17 mouse cellular contexts compared by ENCODE assay signal in the genomic region with DNA sequence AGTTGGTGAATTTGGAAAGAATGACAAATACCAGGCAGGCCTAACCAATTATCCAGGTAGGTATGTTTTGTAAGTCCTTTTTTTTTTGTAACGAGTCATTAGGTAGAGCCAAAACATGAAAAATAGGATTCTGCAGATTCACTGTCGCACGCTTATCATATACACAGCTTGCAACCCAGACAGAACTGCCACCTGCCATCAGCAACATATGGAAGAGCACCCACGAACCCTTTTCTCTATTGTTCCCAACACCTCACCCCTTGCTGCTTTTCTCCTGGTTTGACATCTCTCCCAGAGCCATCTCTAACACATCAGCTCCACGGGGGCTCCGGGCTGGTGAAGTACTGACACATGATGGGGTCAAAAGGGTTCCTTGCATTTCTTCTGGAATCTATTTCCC. TPM values are rescaled to one million over a fixed set of nuclear protein-coding genes. Genes with fewer than 3 reads are reported as not detected.
"Had no signal": no experiment of that assay in that cellular context is flagged by ENCODE, and none has a peak within 500 bp of the region (broad histone marks: within the 10 kb centered on the region; RNA-seq: fewer than 3 reads in every experiment).

No protein-coding gene starts in this region.

- H3K4me1 ChIP-seq: kidney, embryonic 15.5 days; liver, embryonic 15.5 days; midbrain, embryonic 13.5 days had no signal

- ATAC-seq: lung, postnatal 0 days had no signal

- H3K9ac ChIP-seq: kidney, embryonic 15.5 days; liver, embryonic 15.5 days; midbrain, embryonic 13.5 days had no signal

- H3K9me3 ChIP-seq: kidney, embryonic 15.5 days; limb, embryonic 10.5 days; liver, embryonic 15.5 days; midbrain, embryonic 13.5 days had no signal

- H3K27ac ChIP-seq: kidney, embryonic 15.5 days; limb, embryonic 10.5 days; liver, embryonic 15.5 days; midbrain, embryonic 13.5 days had no signal

- H3K36me3 ChIP-seq: kidney, embryonic 15.5 days; limb, embryonic 10.5 days; liver, embryonic 15.5 days; midbrain, embryonic 13.5 days had no signal

- H3K27me3 ChIP-seq: liver, embryonic 15.5 days; midbrain, embryonic 13.5 days had no signal

- H3K4me3 ChIP-seq: kidney, embryonic 15.5 days; limb, embryonic 10.5 days; liver, embryonic 15.5 days; midbrain, embryonic 13.5 days had no signal

- H3K4me2 ChIP-seq: kidney, embryonic 15.5 days; liver, embryonic 11.5 days; liver, embryonic 15.5 days; midbrain, embryonic 13.5 days had no signal

- DNase-seq: kidney, adult 2 months; kidney, postnatal 25 days; lung, adult 2 months; lung, postnatal 36 days; right cerebral cortex, postnatal 25 days; thymus, adult 18-20 months; thymus, postnatal 14 days had no signal

RNA-seq across cellular contexts. Expression of a gene that starts 16.5 kb away (rescaled TPM):
- total RNA-seq: layer of hippocampus, postnatal 14 days; left cerebral cortex, postnatal 10 days; megakaryocyte progenitor cell, adult 5-6 weeks had no signal
- polyA plus RNA-seq: kidney, adult 2 months; liver, embryonic 15.5 days; lung, adult 2 months; lung, postnatal 0 days; midbrain, postnatal 0 days had no signal
